Mouse (Mus musculus) liver, adult 2 months (tissue): ENCODE data around the gene Sema3f. TPM values are rescaled to one million over a fixed set of nuclear protein-coding genes. Genes with fewer than 3 reads are reported as not detected.

Source experiments
- DNase-seq: peaks from one replicate; pipeline ENCODE4 v3.0.0-alpha.2; 2011; ENCODE audit warnings: low read depth, low spot score; ENCODE audit errors: extremely low read depth
- H3K27ac ChIP-seq: fragments of 200-500 bp; replicated peaks from 2 replicates; pipeline ENCODE4 v1.5.1; 2012; ENCODE audit warnings: low read depth, mild to moderate bottlenecking, control low read depth, inconsistent platforms, low read length; ENCODE audit not compliant: insufficient read depth
- H3K27me3 ChIP-seq: fragments of 200-500 bp; 2 replicates; pipeline ENCODE4 v1.6.1; 2012; ENCODE audit warnings: mild to moderate bottlenecking, moderate library complexity, low read length, inconsistent platforms; ENCODE audit not compliant: control insufficient read depth, insufficient read depth
- H3K36me3 ChIP-seq: fragments of 200-500 bp; 2 replicates; pipeline ENCODE4 v1.6.1; 2012; ENCODE audit warnings: low read length, inconsistent platforms; ENCODE audit not compliant: control insufficient read depth, insufficient read depth
- H3K4me1 ChIP-seq: fragments of 200-500 bp; 2 replicates; pipeline ENCODE4 v1.6.1; 2011; ENCODE audit warnings: low read length; ENCODE audit not compliant: control insufficient read depth, insufficient read depth
- H3K4me3 ChIP-seq: fragments of 200-500 bp; 2 replicates; pipeline ENCODE4 v1.5.1; 2011; ENCODE audit warnings: low read depth, mild to moderate bottlenecking, control low read depth, low read length, moderate library complexity; ENCODE audit not compliant: insufficient read depth
- H3K79me2 ChIP-seq: fragments of 200-500 bp; 2 replicates; pipeline ENCODE4 v1.6.1; 2012; ENCODE audit warnings: inconsistent platforms, mild to moderate bottlenecking, low read length, moderate library complexity; ENCODE audit not compliant: control insufficient read depth, insufficient read depth
- H3K9ac ChIP-seq: fragments of 200-500 bp; 2 replicates; pipeline ENCODE4 v1.6.1; 2012; ENCODE audit warnings: low read depth, mild to moderate bottlenecking, control low read depth, inconsistent platforms, low read length
- CTCF ChIP-seq: fragments of 200-500 bp; IDR thresholded peaks from 2 replicates; pipeline ENCODE4 v1.5.1; 2011; ENCODE audit warnings: low read depth, low read length, control low read depth
- POLR2A ChIP-seq: fragments of 200-500 bp; IDR thresholded peaks from 2 replicates; pipeline ENCODE4 v1.6.1; 2011; ENCODE audit warnings: low read length, control low read depth; ENCODE audit not compliant: insufficient read depth; ENCODE audit errors: extremely low read depth
- WGBS: fragments of 180-500 bp; shearing (Covaris S2); methylation state at CpG from one replicate; pipeline ENCODE4 v1.1.7; 2018; 5-methylcytosine and 5-hydroxymethylcytosine counted together
- polyA plus RNA-seq: library from polyadenylated mRNA; depleted of rRNA; stranded (reverse); fragments of >200 nt; gene quantifications from 2 replicates; pipeline ENCODE4 v1.2.3, GENCODE M21; 2012
- total RNA-seq: library from RNA; depleted of rRNA; stranded (reverse); fragments of >200 nt; gene quantifications from 2 replicates; pipeline ENCODE4 v1.2.3, GENCODE M21; 2014

The Sema3f gene
- total and polyA plus RNA-seq, 2 experiments: 3.5 to 8.9 TPM

- Histone ChIP-seq H3K4me3 (no peak overlapping the region), H3K4me1 (no peaks in the 10 kb centered on the region), H3K36me3 (peaks cover 2% of the 10 kb centered on the region; the same call in 1 of the 2 replicates), H3K9ac (no peak overlapping the region), H3K79me2 (no peaks in the 10 kb centered on the region), H3K27ac (no peak overlapping the region), H3K27me3 (0 out of 2 replicates have a peak, but pooled peaks cover 2% of the 10 kb centered on the region)
- DNase-seq: no peak
- TF ChIP-seq CTCF: no peak
- WGBS: 50% methylated on average over 7 of the region's 7 CpGs
Measured at GRCm38 (mm10) chr9:107734567-107734971, 24.3 kb upstream of the Sema3f start.

GRCm38 (mm10) chr9:107729709-107730108 lies 19.4 kb upstream of the Sema3f start:
- no peak for DNase-seq
- WGBS: 82% methylated on average over 3 of the region's 3 CpGs

GRCm38 (mm10) chr9:107728919-107729670 lies 18.8 kb upstream of the Sema3f start:
- WGBS: 72% methylated on average over 6 of the region's 6 CpGs
- Histone ChIP-seq H3K27me3 (no peaks in the 10 kb centered on the region), H3K9ac (no peak overlapping the region)

More at GRCm38 (mm10) chr9:107729709-107730108, 19.4 kb upstream of the Sema3f start:
- Histone ChIP-seq H3K27me3 (no peaks in the 10 kb centered on the region), H3K79me2 (no peaks in the 10 kb centered on the region), H3K9ac (no peak overlapping the region), H3K4me1 (no peaks in the 10 kb centered on the region), H3K36me3 (no peaks in the 10 kb centered on the region), H3K27ac (no peak overlapping the region), H3K4me3 (no peak overlapping the region)
- no peak for TF ChIP-seq CTCF
- TF ChIP-seq POLR2A: no peak

GRCm38 (mm10) chr9:107727041-107727440 lies 16.8 kb upstream of the Sema3f start:
- H3K36me3 ChIP-seq: no peaks in the 10 kb centered on the region
- H3K4me3 ChIP-seq: no peak overlapping the region
- H3K79me2 ChIP-seq: no peaks in the 10 kb centered on the region
- H3K27ac ChIP-seq: no peak overlapping the region
- H3K4me1 ChIP-seq: peaks cover 4% of the 10 kb centered on the region
- 59% methylated on average over 3 of the region's 3 CpGs for WGBS
- DNase-seq: no peak
- H3K27me3 ChIP-seq: no peaks in the 10 kb centered on the region
- H3K9ac ChIP-seq: no peak overlapping the region
- TF ChIP-seq CTCF: no peak
- no peak for TF ChIP-seq POLR2A

More at GRCm38 (mm10) chr9:107728919-107729670, 18.8 kb upstream of the Sema3f start:
- DNase-seq: no peak
- no peak for TF ChIP-seq CTCF
- no peak for TF ChIP-seq POLR2A
- Histone ChIP-seq H3K27ac (no peak overlapping the region), H3K4me1 (peaks cover 4% of the 10 kb centered on the region), H3K36me3 (no peaks in the 10 kb centered on the region), H3K79me2 (no peaks in the 10 kb centered on the region), H3K4me3 (no peak overlapping the region)

GRCm38 (mm10) chr9:107724796-107725195 lies 14.5 kb upstream of the Sema3f start:
- Histone ChIP-seq H3K4me3 (no peak overlapping the region), H3K27ac (peak overlapping the region; percentile 70), H3K79me2 (no peaks in the 10 kb centered on the region), H3K27me3 (no peaks in the 10 kb centered on the region), H3K36me3 (no peaks in the 10 kb centered on the region), H3K9ac (no peak overlapping the region), H3K4me1 (peaks cover 4% of the 10 kb centered on the region)
- DNase-seq: no peak
- WGBS: 86% methylated on average over 1 of the region's 1 CpGs
- TF ChIP-seq CTCF (no peak), POLR2A (no peak)
